Mouse (Mus musculus) cerebellum, adult 2 months (tissue): ENCODE results near the gene Stambp. TPM values are rescaled to one million over a fixed set of nuclear protein-coding genes. Genes with fewer than 3 reads are reported as not detected.

ENCODE experiments used
- DNase-seq, 2 experiments: peaks; one replicate each; pipeline ENCODE4 v3.0.0; 2021
- H3K27ac ChIP-seq: fragments of 200-500 bp; 2 replicates; pipeline ENCODE4 v1.5.1; 2012; ENCODE audit warnings: low read length, control low read depth, inconsistent platforms; ENCODE audit not compliant: insufficient read depth
- H3K27me3 ChIP-seq: fragments of 200-500 bp; 2 replicates; pipeline ENCODE4 v1.6.1; 2012; ENCODE audit warnings: inconsistent platforms, mild to moderate bottlenecking, low read length, moderate library complexity; ENCODE audit not compliant: control insufficient read depth, insufficient read depth
- H3K4me1 ChIP-seq: fragments of 200-500 bp; 2 replicates; pipeline ENCODE4 v1.6.1; 2011; ENCODE audit warnings: low read length; ENCODE audit not compliant: control insufficient read depth, insufficient read depth
- H3K4me3 ChIP-seq: fragments of 200-500 bp; replicated peaks from 2 replicates; pipeline ENCODE3; 2011; ENCODE audit warnings: mild to moderate bottlenecking, low read depth, low read length, control low read depth; ENCODE audit not compliant: insufficient read depth
- CTCF ChIP-seq: fragments of 200-500 bp; IDR thresholded peaks from 2 replicates; pipeline ENCODE4 v1.5.1; 2011; ENCODE audit warnings: low read depth, mild to moderate bottlenecking, control low read depth, low read length, moderate library complexity, borderline replicate concordance; ENCODE audit not compliant: insufficient read depth
- POLR2A ChIP-seq: fragments of 200-500 bp; IDR thresholded peaks from 2 replicates; pipeline ENCODE4 v1.6.1; 2011; ENCODE audit warnings: low read length, control low read depth, borderline replicate concordance; ENCODE audit not compliant: insufficient read depth
- WGBS: fragments of 180-500 bp; shearing (Covaris S2); methylation state at CpG from one replicate; pipeline ENCODE4 v1.1.7; 2018; 5-methylcytosine and 5-hydroxymethylcytosine counted together
- polyA plus RNA-seq: library from polyadenylated mRNA; depleted of rRNA; stranded (reverse); fragments of >200 nt; gene quantifications from 2 replicates; pipeline ENCODE4 v1.2.3, GENCODE M21; 2012; rRNA removed

The Stambp gene
- polyA plus RNA-seq, 1 experiment, result 39.0 TPM

GRCm38 (mm10) chr6:83496009-83496752 is 76.3 kb downstream of the Stambp start:
- Histone ChIP-seq H3K27me3 (no peaks in the 10 kb centered on the region), H3K4me1 (peaks cover 29% of the 10 kb centered on the region), H3K27ac (no peak overlapping the region), H3K4me3 (no peak overlapping the region)
- WGBS, result 28% methylated on average over 9 of the region's 9 CpGs
- TF ChIP-seq POLR2A, result no peak
- no peak for TF ChIP-seq CTCF
- peak; percentile 68 to 80 for DNase-seq

Other genes starting within 250 kb of the Stambp start
- gene Mthfd2, start 246.8 kb downstream of the Stambp start, polyA plus RNA-seq, result 13.6 and 15.4 TPM in 2 replicates
- gene Mob1a, start 246.7 kb downstream of the Stambp start, polyA plus RNA-seq, result 16.0 and 16.3 TPM in 2 replicates
- gene Bola3, start 223.6 kb downstream of the Stambp start, polyA plus RNA-seq, result 87.1 and 90.2 TPM in 2 replicates
- gene Tet3, start 113.6 kb downstream of the Stambp start, polyA plus RNA-seq, result 22.5 and 24.7 TPM in 2 replicates
- 97.3 and 108 TPM in 2 replicates for gene Dguok, start 65.8 kb downstream of the Stambp start, polyA plus RNA-seq
- gene Actg2, start 36.5 kb downstream of the Stambp start, polyA plus RNA-seq, result 0.76 and 0.97 TPM in 2 replicates
- not detected in 2 replicates for gene Clec4f, start 83.5 kb upstream of the Stambp start, polyA plus RNA-seq
- not detected in 2 replicates for gene Cd207, start 105.1 kb upstream of the Stambp start, polyA plus RNA-seq
- not detected in 2 replicates for gene Vax2, start 138.5 kb upstream of the Stambp start, polyA plus RNA-seq
- gene Atp6v1b1, start 170.3 kb upstream of the Stambp start, polyA plus RNA-seq, result 0.05 TPM in 1 of 2 replicates, not detected in the other
- gene Ankrd53, start 189.9 kb upstream of the Stambp start, polyA plus RNA-seq, result not detected in 2 replicates
- gene Tex261, start 203.1 kb upstream of the Stambp start, polyA plus RNA-seq, result 73.1 and 80.1 TPM in 2 replicates
- gene Nagk, start 222.3 kb upstream of the Stambp start, polyA plus RNA-seq, result 22.2 and 23.6 TPM in 2 replicates